Mouse (Mus musculus): ENCODE data around the gene E330017A01Rik. TPM values are rescaled to one million over a fixed set of nuclear protein-coding genes. Genes with fewer than 3 reads are reported as not detected.

E330017A01Rik gene
- total RNA-seq, 4 experiments from 2014 or later = not detected

- peak; percentile 3 for DNase-seq (ENCODE audit: low spot score)
Measured at GRCm38 (mm10) chr16:58600846-58601245, 37.7 kb downstream of the E330017A01Rik start.

- no peak for DNase-seq (ENCODE audit: low spot score)
Measured at GRCm38 (mm10) chr16:58591299-58591698, 47.2 kb downstream of the E330017A01Rik start.

DNA sequence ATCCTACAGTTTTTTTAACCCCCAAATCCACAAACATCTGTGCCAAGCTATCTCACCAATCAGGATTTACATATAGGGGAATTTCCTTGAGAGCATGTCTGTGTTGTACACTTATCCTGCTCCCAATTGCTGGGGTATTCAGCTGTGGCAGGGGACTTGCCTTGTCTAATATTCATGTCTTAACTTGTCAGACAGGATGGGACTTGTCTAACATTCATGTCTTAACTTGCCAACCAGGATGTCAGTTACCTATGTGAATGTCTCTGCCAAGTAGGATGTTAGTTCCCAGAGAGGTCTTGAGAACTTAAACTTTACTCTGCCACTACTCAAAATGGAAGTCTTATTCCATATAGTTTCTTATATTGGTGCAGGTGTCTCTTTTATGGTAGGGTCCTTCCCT lies 49.1 kb downstream of the E330017A01Rik start:
- no peak for DNase-seq (ENCODE audit: low spot score)

Other genes starting within 250 kb of the E330017A01Rik start
- 10 to 100 TPM; 13.2 to 14.4 (median 14.1) TPM for gene Dcbld2, start 230.3 kb downstream of the E330017A01Rik start, total RNA-seq (2022)
- gene St3gal6, start 114.5 kb downstream of the E330017A01Rik start, total RNA-seq (2022) = 10 to 100 TPM; 38.1 to 49.1 (median 44.8) TPM
- not detected for gene Gm813, start 21.8 kb downstream of the E330017A01Rik start, total RNA-seq (2022)
- gene Cpox, start 31.6 kb upstream of the E330017A01Rik start, total RNA-seq (2022) = 10 to 100 TPM; 39.1 to 46.8 (median 41.3) TPM
- gene Gpr15, start 80.3 kb upstream of the E330017A01Rik start, total RNA-seq (2022) = not detected
- gene Cldnd1, start 89.2 kb upstream of the E330017A01Rik start, total RNA-seq (2022) = 10 to 100 TPM; 48.4 to 52.1 (median 49.0) TPM
- gene Olfr172, start 124.4 kb upstream of the E330017A01Rik start, total RNA-seq (2022) = not detected
- not detected for gene Olfr173, start 161.5 kb upstream of the E330017A01Rik start, total RNA-seq (2022)
- gene Olfr175-ps1, start 188.0 kb upstream of the E330017A01Rik start, total RNA-seq (2022) = not detected
- not detected for gene Olfr177, start 236.0 kb upstream of the E330017A01Rik start, total RNA-seq (2022)

Measured in heart, adult 8-10 months (tissue).